Mouse (Mus musculus): Measurements from ENCODE around the gene Apbb1. TPM values are rescaled to one million over a fixed set of nuclear protein-coding genes. Genes with fewer than 3 reads are reported as not detected.

Gene Apbb1
- polyA plus RNA-seq, 1 experiment from 2014 or later: 94.6 TPM

- H3K4me3 ChIP-seq (ENCODE audit: low read depth, low read length): no peak overlapping the region
- WGBS: 86% methylated on average over 1 of the region's 1 CpGs
- ATAC-seq (ENCODE audit: low FRiP score) (no peak), DNase-seq (ENCODE audit: low spot score) (no peak)
- H3K4me2 ChIP-seq (replicated peaks; ENCODE audit: low read depth, low read length): no peak overlapping the region
- H3K27ac ChIP-seq (ENCODE audit: low read depth, low read length): no peak overlapping the region
- no peaks in the 10 kb centered on the region for H3K27me3 ChIP-seq (ENCODE audit: control insufficient read depth, insufficient read depth, low read length)
- H3K9ac ChIP-seq (ENCODE audit: low read depth, low read length): no peak overlapping the region
- H3K36me3 ChIP-seq (ENCODE audit: control insufficient read depth, insufficient read depth, low read length): peaks cover 15% of the 10 kb centered on the region; the same call in 1 of the 2 replicates
- H3K4me1 ChIP-seq (replicated peaks; ENCODE audit: control insufficient read depth, insufficient read depth, low read length): no peaks in the 10 kb centered on the region
- H3K9me3 ChIP-seq (ENCODE audit: control insufficient read depth, low read length): no peaks in the 10 kb centered on the region
These were observed 32.9 kb upstream of the Apbb1 start for GRCm38 (mm10) chr7:105614400-105614799.

DNA sequence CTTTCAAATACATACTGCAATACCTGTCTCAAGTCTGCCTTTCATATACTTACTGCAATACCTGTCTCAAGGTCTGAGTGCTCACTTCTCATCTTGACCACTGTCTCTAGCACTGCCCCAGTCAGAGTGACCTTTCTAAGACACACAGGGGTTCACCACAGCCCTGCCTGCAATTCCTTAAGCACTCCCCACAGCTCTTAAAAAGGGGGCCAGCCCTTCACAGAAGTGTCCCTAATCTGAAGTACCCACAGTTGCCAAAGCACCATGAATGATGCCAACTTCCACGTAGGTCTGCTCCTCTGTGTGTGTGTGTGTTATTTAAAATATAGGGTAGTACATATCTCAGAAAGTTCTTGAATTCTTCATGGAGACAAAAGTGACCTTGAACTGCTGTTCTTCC, 30.3 kb upstream of the Apbb1 start:
- ATAC-seq (ENCODE audit: low FRiP score) (no peak), DNase-seq (ENCODE audit: low spot score) (no peak)
- no peak overlapping the region for H3K27ac ChIP-seq (ENCODE audit: low read depth, low read length)
- H3K4me1 ChIP-seq (replicated peaks; ENCODE audit: control insufficient read depth, insufficient read depth, low read length): no peaks in the 10 kb centered on the region
- H3K9me3 ChIP-seq (ENCODE audit: control insufficient read depth, low read length): no peaks in the 10 kb centered on the region
- no peak overlapping the region for H3K4me3 ChIP-seq (ENCODE audit: low read depth, low read length)
- H3K4me2 ChIP-seq (replicated peaks; ENCODE audit: low read depth, low read length): no peak overlapping the region
- H3K36me3 ChIP-seq (ENCODE audit: control insufficient read depth, insufficient read depth, low read length): peaks cover 6% of the 10 kb centered on the region; the same call in 1 of the 2 replicates
- H3K27me3 ChIP-seq (ENCODE audit: control insufficient read depth, insufficient read depth, low read length): no peaks in the 10 kb centered on the region
- WGBS: 100% methylated on average over 1 of the region's 1 CpGs
- H3K9ac ChIP-seq (ENCODE audit: low read depth, low read length): no peak overlapping the region

- H3K27ac ChIP-seq (ENCODE audit: low read depth, low read length): no peak overlapping the region
- ATAC-seq (ENCODE audit: low FRiP score): no peak
- DNase-seq (ENCODE audit: low spot score): no peak
- whole genome bisulfite sequencing: 87% methylated on average over 3 of the region's 3 CpGs
- peaks cover 4% of the 10 kb centered on the region; the same call in 1 of the 2 replicates for H3K36me3 ChIP-seq (ENCODE audit: control insufficient read depth, insufficient read depth, low read length)
- no peak overlapping the region for H3K4me3 ChIP-seq (ENCODE audit: low read depth, low read length)
- H3K4me1 ChIP-seq (replicated peaks; ENCODE audit: control insufficient read depth, insufficient read depth, low read length): no peaks in the 10 kb centered on the region
- H3K9me3 ChIP-seq (ENCODE audit: control insufficient read depth, low read length): no peaks in the 10 kb centered on the region
- no peaks in the 10 kb centered on the region for H3K27me3 ChIP-seq (ENCODE audit: control insufficient read depth, insufficient read depth, low read length)
- no peak overlapping the region for H3K9ac ChIP-seq (ENCODE audit: low read depth, low read length)
- no peak overlapping the region for H3K4me2 ChIP-seq (replicated peaks; ENCODE audit: low read depth, low read length)
These were observed 27.0 kb upstream of the Apbb1 start for GRCm38 (mm10) chr7:105608467-105608866.

DNA sequence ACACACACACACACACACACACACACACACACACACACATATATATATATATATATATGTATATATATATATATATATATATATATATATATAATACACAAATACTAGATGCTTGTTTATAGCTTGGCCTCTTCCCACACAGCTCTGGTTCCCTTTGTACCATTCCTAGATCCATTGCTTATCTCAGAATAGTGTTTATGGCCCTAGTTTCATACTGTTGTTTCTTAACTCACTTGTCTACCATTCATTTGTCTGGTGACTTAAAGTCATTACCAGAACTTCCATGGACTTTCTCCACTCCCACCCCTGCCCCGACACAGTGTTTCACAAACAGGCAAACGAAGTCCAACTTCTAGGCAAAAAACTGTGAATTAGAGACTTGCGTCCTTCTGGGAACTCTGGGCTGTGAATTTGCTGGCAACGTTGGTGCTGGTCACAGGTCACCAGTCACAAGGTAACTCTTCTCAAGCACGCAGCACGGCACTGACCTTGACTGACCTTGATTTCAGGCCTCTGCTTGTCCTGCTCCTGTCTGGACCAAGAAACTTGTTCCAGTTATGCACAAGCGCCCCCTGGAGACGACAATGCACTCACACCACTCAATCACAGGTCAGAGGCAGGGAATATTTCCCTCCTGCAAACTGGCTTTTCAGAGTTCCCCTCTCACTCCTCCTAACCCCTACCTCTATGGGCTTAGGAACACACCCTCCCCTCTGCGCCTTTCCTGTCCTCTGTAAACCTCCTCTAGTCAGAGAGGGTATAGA, 21.6 kb upstream of the Apbb1 start:
- Histone ChIP-seq H3K9ac (ENCODE audit: low read depth, low read length) (no peak overlapping the region), H3K4me1 (replicated peaks; ENCODE audit: control insufficient read depth, insufficient read depth, low read length) (no peaks in the 10 kb centered on the region), H3K4me3 (ENCODE audit: low read depth, low read length) (no peak overlapping the region), H3K27me3 (ENCODE audit: control insufficient read depth, insufficient read depth, low read length) (no peaks in the 10 kb centered on the region), H3K36me3 (ENCODE audit: control insufficient read depth, insufficient read depth, low read length) (no peaks in the 10 kb centered on the region), H3K27ac (ENCODE audit: low read depth, low read length) (no peak overlapping the region), H3K4me2 (replicated peaks; ENCODE audit: low read depth, low read length) (no peak overlapping the region), H3K9me3 (ENCODE audit: control insufficient read depth, low read length) (no peaks in the 10 kb centered on the region)
- 37% methylated on average over 9 of the region's 9 CpGs for WGBS
- ATAC-seq (ENCODE audit: low FRiP score) (peak; percentile 65; the same call in 1 of the 2 replicates), DNase-seq (ENCODE audit: low spot score) (peak; percentile 77)

GRCm38 (mm10) chr7:105590097-105590496, 8.6 kb upstream of the Apbb1 start:
- H3K27me3 ChIP-seq (ENCODE audit: control insufficient read depth, insufficient read depth, low read length): no peaks in the 10 kb centered on the region
- DNase-seq (ENCODE audit: low spot score) (no peak), ATAC-seq (ENCODE audit: low FRiP score) (no peak)
- H3K4me3 ChIP-seq (ENCODE audit: low read depth, low read length): no peak overlapping the region
- 28% methylated on average over 7 of the region's 7 CpGs for WGBS
- no peaks in the 10 kb centered on the region for H3K36me3 ChIP-seq (ENCODE audit: control insufficient read depth, insufficient read depth, low read length)
- no peaks in the 10 kb centered on the region for H3K9me3 ChIP-seq (ENCODE audit: control insufficient read depth, low read length)
- H3K9ac ChIP-seq (ENCODE audit: low read depth, low read length): no peak overlapping the region
- H3K4me2 ChIP-seq (replicated peaks; ENCODE audit: low read depth, low read length): no peak overlapping the region
- H3K27ac ChIP-seq (ENCODE audit: low read depth, low read length): no peak overlapping the region
- H3K4me1 ChIP-seq (replicated peaks; ENCODE audit: control insufficient read depth, insufficient read depth, low read length): no peaks in the 10 kb centered on the region

- no peak overlapping the region for H3K4me2 ChIP-seq (replicated peaks; ENCODE audit: low read depth, low read length)
- DNase-seq (ENCODE audit: low spot score) (no peak), ATAC-seq (ENCODE audit: low FRiP score) (no peak)
- no peaks in the 10 kb centered on the region for H3K9me3 ChIP-seq (ENCODE audit: control insufficient read depth, low read length)
- no peaks in the 10 kb centered on the region for H3K27me3 ChIP-seq (ENCODE audit: control insufficient read depth, insufficient read depth, low read length)
- H3K4me3 ChIP-seq (ENCODE audit: low read depth, low read length): no peak overlapping the region
- WGBS: 84% methylated on average over 9 of the region's 9 CpGs
- H3K4me1 ChIP-seq (replicated peaks; ENCODE audit: control insufficient read depth, insufficient read depth, low read length): no peaks in the 10 kb centered on the region
- no peak overlapping the region for H3K27ac ChIP-seq (ENCODE audit: low read depth, low read length)
- no peak overlapping the region for H3K9ac ChIP-seq (ENCODE audit: low read depth, low read length)
- no peaks in the 10 kb centered on the region for H3K36me3 ChIP-seq (ENCODE audit: control insufficient read depth, insufficient read depth, low read length)
These were observed 7.0 kb upstream of the Apbb1 start for GRCm38 (mm10) chr7:105588325-105588912.

DNA sequence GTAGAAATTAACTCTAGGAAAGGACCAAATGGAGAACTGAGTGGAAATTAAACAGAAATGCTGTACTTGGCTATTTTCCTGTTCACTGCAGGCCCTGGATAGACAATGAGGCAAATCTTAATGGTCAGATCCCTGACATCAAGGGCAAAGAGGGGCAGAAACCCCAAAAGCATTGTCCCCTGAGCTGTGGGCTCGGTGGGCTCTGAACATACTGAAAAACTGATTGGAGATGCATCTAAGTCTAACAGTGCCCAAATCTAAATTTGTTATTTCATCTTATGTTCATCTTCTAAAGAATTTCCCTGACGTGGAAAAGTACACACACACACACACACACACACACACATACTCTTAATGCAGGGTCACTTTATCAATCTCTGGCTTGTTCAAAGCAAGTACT, 506 bp upstream of the Apbb1 start:
- H3K4me3 ChIP-seq (ENCODE audit: low read depth, low read length): peak overlapping the region; percentile 76; the same call in 1 of the 2 replicates
- peak overlapping the region; percentile 41 for H3K4me2 ChIP-seq (replicated peaks; ENCODE audit: low read depth, low read length)
- no peaks in the 10 kb centered on the region for H3K36me3 ChIP-seq (ENCODE audit: control insufficient read depth, insufficient read depth, low read length)
- no peaks in the 10 kb centered on the region for H3K27me3 ChIP-seq (ENCODE audit: control insufficient read depth, insufficient read depth, low read length)
- 77% methylated on average over 2 of the region's 2 CpGs for WGBS
- no peaks in the 10 kb centered on the region for H3K4me1 ChIP-seq (replicated peaks; ENCODE audit: control insufficient read depth, insufficient read depth, low read length)
- DNase-seq (ENCODE audit: low spot score) (no peak), ATAC-seq (ENCODE audit: low FRiP score) (no peak)
- peak overlapping the region; percentile 84 for H3K9ac ChIP-seq (ENCODE audit: low read depth, low read length)
- H3K9me3 ChIP-seq (ENCODE audit: control insufficient read depth, low read length): no peaks in the 10 kb centered on the region
- peak overlapping the region; percentile 91; the same call in 1 of the 2 replicates for H3K27ac ChIP-seq (ENCODE audit: low read depth, low read length)

DNA sequence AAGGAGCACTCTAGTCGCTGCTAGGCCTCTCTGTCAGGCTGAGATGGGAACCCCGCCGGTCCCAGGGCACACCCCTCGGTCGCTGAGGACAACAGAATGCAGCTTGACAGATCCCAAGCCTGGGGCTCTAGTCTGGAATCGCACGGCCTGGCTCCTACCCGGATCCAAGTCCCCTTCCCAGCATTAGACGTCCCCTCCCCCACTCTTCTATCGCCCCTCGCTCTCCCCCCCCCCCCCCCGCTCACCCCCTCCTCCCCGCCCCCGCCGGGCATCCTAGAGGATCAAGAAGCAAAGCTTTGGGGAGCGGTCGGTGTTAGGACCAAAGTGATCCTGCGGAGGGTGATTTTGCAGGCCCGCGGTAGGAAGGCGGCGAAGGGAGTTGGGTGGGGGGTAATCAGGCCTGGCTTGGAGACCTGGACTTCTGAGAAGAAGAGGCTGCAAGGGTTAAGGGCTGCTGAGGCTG, 795 bp downstream of the Apbb1 start:
- no peaks in the 10 kb centered on the region for H3K36me3 ChIP-seq (ENCODE audit: control insufficient read depth, insufficient read depth, low read length)
- peak; percentile 74 for ATAC-seq (ENCODE audit: low FRiP score)
- no peaks in the 10 kb centered on the region for H3K27me3 ChIP-seq (ENCODE audit: control insufficient read depth, insufficient read depth, low read length)
- H3K9me3 ChIP-seq (ENCODE audit: control insufficient read depth, low read length): no peaks in the 10 kb centered on the region
- peak overlapping the region; percentile 84 for H3K9ac ChIP-seq (ENCODE audit: low read depth, low read length)
- peak overlapping the region; percentile 41 for H3K4me2 ChIP-seq (replicated peaks; ENCODE audit: low read depth, low read length)
- H3K4me3 ChIP-seq (ENCODE audit: low read depth, low read length): peak overlapping the region; percentile 76
- H3K4me1 ChIP-seq (replicated peaks; ENCODE audit: control insufficient read depth, insufficient read depth, low read length): no peaks in the 10 kb centered on the region
- peak overlapping the region; percentile 91 for H3K27ac ChIP-seq (ENCODE audit: low read depth, low read length)
- WGBS: under 1% methylated on average over 16 of the region's 22 CpGs
- peak; percentile 61 for DNase-seq (ENCODE audit: low spot score)

DNA sequence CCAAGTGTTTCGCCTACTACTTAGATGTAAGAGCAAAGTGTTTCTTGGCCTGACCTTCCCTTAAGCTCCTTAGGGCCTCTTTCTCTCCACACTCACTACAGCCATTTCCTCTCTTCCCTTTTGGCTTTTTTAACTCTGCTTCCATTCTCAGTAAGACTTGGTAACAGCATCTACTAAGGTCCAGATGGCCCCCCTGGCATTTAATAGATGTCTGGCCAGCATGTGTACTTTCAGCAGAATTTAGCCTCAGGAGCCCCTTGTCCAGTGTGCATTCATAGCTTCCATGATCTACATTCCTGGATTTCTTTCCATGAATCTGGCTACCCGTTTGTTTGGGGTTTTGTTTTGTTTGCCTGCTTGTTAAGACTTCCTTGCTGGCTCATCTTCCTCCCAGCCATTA, 3.0 kb downstream of the Apbb1 start:
- Histone ChIP-seq H3K27me3 (ENCODE audit: control insufficient read depth, insufficient read depth, low read length) (no peaks in the 10 kb centered on the region), H3K9ac (ENCODE audit: low read depth, low read length) (no peak overlapping the region), H3K4me2 (replicated peaks; ENCODE audit: low read depth, low read length) (no peak overlapping the region), H3K27ac (ENCODE audit: low read depth, low read length) (no peak overlapping the region), H3K9me3 (ENCODE audit: control insufficient read depth, low read length) (no peaks in the 10 kb centered on the region), H3K36me3 (ENCODE audit: control insufficient read depth, insufficient read depth, low read length) (0 out of 2 replicates have a peak, but pooled peaks cover 3% of the 10 kb centered on the region), H3K4me1 (replicated peaks; ENCODE audit: control insufficient read depth, insufficient read depth, low read length) (no peaks in the 10 kb centered on the region), H3K4me3 (ENCODE audit: low read depth, low read length) (no peak overlapping the region)
- 81% methylated on average over 2 of the region's 2 CpGs for WGBS
- DNase-seq (ENCODE audit: low spot score): no peak
- ATAC-seq (ENCODE audit: low FRiP score): no peak
